Mouse (Mus musculus) heart, postnatal 25 days (tissue): ENCODE measurements around the gene 2610507B11Rik. TPM values are rescaled to one million over a fixed set of nuclear protein-coding genes. Genes with fewer than 3 reads are reported as not detected.

ENCODE experiments used
- DNase-seq: peaks from one replicate; pipeline ENCODE4 v3.0.0; 2022; ENCODE audit warnings: low spot score
- intact Hi-C: fragments of 180-260 bp; cut with DNase I; formaldehyde crosslinking; loops from one replicate; pipeline ENCODE4 v1.15.1; 2025
- total RNA-seq, 2 experiments: library from RNA; stranded (reverse); gene quantifications; 2 replicates each; pipeline ENCODE4 v1.2.3; 2021

The 2610507B11Rik gene
- total RNA-seq, 2 experiments from 2014 or later = 190 to 210 TPM

DNA sequence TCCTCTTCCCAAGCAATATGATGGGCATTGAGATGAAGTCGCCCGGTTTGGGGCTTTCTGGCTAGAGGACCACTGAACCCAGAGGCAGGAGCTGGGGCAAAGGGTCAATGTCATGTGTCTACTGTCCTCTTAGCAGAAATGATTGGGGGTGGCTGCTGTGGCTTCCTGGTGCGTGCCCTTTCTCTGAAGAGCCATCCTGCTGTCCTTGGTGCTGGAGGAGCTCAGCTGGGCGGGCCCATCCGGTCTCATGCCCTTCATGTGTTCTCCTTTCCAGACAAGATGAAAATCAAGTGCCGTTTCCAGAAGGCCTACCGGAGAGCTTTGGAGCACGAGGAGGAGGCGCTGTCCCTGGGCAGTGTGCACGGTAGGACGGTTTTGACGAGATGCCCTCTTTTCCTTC, 71.1 kb downstream of the 2610507B11Rik start:
- intact Hi-C loops = no loop called here
- no peak for DNase-seq

DNA sequence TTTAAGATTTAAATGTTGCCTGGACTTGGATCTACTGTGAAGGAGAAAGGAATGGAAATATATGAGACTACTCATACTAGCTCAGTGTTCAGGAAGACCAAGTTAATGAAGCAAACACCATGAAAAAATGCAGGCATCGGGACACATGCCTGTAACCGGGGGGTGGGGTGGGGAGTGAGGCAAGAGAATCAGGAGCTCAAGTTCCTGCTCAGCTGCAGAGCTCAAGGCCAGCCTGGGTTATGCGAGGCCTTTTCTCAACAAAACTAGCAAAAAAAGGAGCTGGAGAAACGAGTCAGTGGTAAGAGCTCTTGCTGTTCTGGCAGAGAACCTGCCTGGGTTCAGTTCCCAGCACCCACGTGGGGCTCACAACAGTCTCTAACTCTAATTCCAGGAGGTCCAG, 72.4 kb downstream of the 2610507B11Rik start:
- no peak for DNase-seq
- intact Hi-C loops = no loop called here

DNA sequence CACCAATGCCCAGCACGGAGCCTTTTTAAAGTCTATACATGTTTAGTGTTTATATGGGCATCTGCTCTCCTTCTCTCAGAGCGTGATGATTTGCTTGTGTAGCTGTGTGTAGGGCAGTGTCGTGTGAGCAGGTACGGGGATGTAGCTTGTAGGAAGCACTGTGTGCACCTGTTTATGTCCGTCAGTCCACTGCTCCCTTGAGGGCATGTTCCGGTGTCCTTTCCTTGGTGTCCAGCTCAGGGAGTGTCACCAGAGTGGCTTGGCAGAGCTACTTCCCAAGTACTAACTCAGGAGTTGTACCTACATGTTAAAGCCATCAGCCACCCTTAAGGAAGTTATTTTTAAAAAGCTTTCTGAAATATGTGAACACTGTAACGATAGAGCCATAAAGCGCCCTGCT, 75.5 kb downstream of the 2610507B11Rik start:
- no peak for DNase-seq
- intact Hi-C loops = no loop called here

Other genes starting within 250 kb of the 2610507B11Rik start
- gene Dhrs13, start 229.5 kb upstream of the 2610507B11Rik start, total RNA-seq = 1 to 10 TPM; 3.2 to 4.4 TPM
- gene Flot2, start 223.8 kb upstream of the 2610507B11Rik start, total RNA-seq = 10 to 100 TPM; 59.3 to 61.2 TPM
- gene Eral1, start 181.4 kb upstream of the 2610507B11Rik start, total RNA-seq = 10 to 100 TPM; 25.7 to 27.6 TPM
- 10 to 100 TPM; 10.8 to 12.3 TPM for gene Fam222b, start 167.1 kb upstream of the 2610507B11Rik start, total RNA-seq
- 1 to 10 TPM; 4.6 to 6.7 TPM for gene Traf4, start 96.2 kb upstream of the 2610507B11Rik start, total RNA-seq
- gene Nek8, start 85.1 kb upstream of the 2610507B11Rik start, total RNA-seq = 1 to 10 TPM; 2.5 to 2.6 TPM
- 1 to 10 TPM; 5.5 to 7.2 TPM for gene Tlcd1, start 85.0 kb upstream of the 2610507B11Rik start, total RNA-seq
- 100 to 1,000 TPM; 776 to 853 TPM for gene Rpl23a, start 78.2 kb upstream of the 2610507B11Rik start, total RNA-seq
- 10 to 100 TPM; 11.2 to 12.2 TPM for gene Rab34, start 73.3 kb upstream of the 2610507B11Rik start, total RNA-seq
- gene Proca1, start 68.4 kb upstream of the 2610507B11Rik start, total RNA-seq = 1 to 10 TPM in 1 of 2 experiments, under 1 TPM in 1; 0.31 to 1.1 TPM
- 10 to 100 TPM; 47.5 to 48.0 TPM for gene Sdf2, start 16.0 kb upstream of the 2610507B11Rik start, total RNA-seq
- gene Supt6, start 15.8 kb upstream of the 2610507B11Rik start, total RNA-seq = 10 to 100 TPM; 26.9 to 28.1 TPM
- 1 to 10 TPM in 1 of 2 experiments, under 1 TPM in 1; 0.98 to 1.5 TPM for gene BC030499, start 29.1 kb downstream of the 2610507B11Rik start, total RNA-seq
- under 1 TPM; 0.62 to 0.67 TPM for gene Spag5, start 39.8 kb downstream of the 2610507B11Rik start, total RNA-seq
- gene Aldoc, start 61.2 kb downstream of the 2610507B11Rik start, total RNA-seq = under 1 TPM; 0.50 to 0.52 TPM
- gene Pigs, start 66.7 kb downstream of the 2610507B11Rik start, total RNA-seq = 10 to 100 TPM; 23.0 to 23.6 TPM
- gene Unc119, start 81.7 kb downstream of the 2610507B11Rik start, total RNA-seq = 1 to 10 TPM; 4.2 to 4.6 TPM
- gene Foxn1, start 124.8 kb downstream of the 2610507B11Rik start, total RNA-seq = not detected
- not detected for gene Slc13a2, start 160.5 kb downstream of the 2610507B11Rik start, total RNA-seq
- gene Slc46a1, start 203.9 kb downstream of the 2610507B11Rik start, total RNA-seq = 1 to 10 TPM; 1.4 to 2.3 TPM
- gene Sarm1, start 236.0 kb downstream of the 2610507B11Rik start, total RNA-seq = under 1 TPM; 0.34 to 0.39 TPM
- 10 to 100 TPM; 22.0 to 25.7 TPM for gene Vtn, start 237.3 kb downstream of the 2610507B11Rik start, total RNA-seq
- gene Sebox, start 241.7 kb downstream of the 2610507B11Rik start, total RNA-seq = not detected